Mouse (Mus musculus): ENCODE results near the gene Rab1a.
"Not testable (repeated sequence)": the region's sequence is repeated elsewhere in the genome, so short reads cannot be mapped to it uniquely, and the experiment has no call there.

Rab1a gene

DNA sequence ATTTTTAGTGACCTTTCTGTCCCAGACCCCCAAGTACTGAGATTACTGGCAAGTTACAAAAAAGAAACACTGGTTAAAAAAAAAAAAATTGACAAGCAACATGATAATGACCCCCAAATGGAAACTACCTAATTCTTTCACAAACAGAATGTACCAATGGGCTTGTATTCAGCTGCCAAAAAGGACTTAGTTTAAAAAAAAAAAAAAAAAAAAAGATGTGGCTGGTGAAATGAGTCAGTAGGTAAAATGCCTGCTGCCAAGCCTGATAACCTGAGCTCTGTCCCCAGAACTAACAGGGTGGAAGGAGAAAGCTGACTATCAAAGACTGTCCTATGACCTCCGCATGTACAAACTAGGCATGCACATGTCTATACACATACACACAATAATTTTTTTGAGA, 16.0 kb downstream of the Rab1a start:
- ATAC-seq (ENCODE audit: low TSS enrichment) = no peak

DNA sequence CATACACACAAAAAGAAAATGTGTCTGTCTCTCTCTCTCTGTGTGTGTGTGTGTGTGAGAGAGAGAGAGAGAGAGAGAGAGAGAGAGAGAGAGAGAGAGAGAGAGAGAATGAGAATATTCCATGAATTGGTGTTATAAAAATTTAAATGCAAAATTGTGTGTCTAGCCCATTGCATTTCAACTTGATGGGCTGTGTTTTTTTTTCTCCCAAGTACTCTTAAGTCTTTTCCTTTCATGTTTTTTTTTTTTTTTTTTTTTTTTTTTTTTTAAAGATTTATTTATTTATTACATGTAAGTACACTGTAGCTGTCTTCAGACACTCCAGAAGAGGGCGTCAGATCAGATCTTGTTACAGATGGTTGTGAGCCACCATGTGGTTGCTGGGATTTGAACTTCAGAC, 20.4 kb downstream of the Rab1a start:
- ATAC-seq (ENCODE audit: low TSS enrichment) = not testable (repeated sequence)

DNA sequence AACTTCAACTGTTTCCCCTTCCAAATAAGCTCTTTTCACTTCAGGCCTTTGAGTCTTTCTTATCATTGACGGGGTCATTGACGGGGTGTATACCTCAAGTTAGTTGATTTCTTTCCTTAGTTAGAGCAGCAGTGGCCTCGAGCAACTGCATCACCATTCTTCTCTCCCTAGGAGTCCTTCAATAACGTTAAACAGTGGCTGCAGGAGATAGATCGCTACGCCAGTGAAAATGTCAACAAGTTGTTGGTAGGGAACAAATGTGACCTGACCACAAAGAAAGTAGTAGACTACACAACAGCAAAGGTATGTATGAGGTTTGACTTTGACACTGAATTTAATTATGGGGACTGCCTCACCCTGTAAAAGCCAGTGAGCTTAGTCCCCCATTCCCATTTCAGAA, 23.0 kb downstream of the Rab1a start:
- no peak for ATAC-seq (ENCODE audit: low TSS enrichment)

DNA sequence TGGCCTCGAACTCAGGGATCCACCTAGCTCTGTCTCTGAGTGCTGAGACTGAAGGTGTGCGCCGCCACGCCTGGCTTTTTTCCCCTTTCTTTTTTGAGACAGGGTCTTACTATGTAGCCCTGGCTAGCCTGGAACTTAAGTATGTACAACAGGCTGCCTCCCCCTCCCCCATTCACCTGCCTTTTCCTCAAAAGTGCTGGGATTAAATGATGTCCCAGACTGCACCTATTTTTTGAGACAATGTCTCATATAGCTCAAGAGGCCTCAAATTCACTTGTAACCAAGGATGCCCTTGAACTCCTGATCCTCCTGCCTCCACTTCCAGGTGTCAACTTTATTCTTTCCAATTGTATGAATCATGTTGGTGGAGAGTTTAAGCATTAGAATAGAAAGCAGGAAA, 24.7 kb downstream of the Rab1a start:
- ATAC-seq (ENCODE audit: low TSS enrichment) = no peak

DNA sequence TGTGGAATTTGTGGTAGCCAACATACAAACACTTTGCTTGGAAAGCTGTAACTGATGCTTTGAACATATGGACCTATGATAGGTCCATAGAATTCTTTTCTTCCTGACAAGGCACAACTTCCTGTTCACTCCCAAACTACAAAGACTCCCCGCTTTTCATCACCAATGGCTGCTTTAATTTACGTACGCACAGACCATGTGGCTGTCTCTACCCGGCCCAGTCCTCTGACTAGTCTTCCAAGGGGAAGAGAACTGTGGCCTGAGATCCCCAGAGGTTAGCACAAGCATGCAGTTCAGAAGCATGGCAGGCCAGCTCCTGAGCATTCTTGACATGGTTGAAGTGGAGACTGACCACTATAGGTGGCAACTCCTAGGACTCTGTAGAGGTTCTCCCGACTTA, 27.4 kb downstream of the Rab1a start:
- no peak for ATAC-seq (ENCODE audit: low TSS enrichment)

DNA sequence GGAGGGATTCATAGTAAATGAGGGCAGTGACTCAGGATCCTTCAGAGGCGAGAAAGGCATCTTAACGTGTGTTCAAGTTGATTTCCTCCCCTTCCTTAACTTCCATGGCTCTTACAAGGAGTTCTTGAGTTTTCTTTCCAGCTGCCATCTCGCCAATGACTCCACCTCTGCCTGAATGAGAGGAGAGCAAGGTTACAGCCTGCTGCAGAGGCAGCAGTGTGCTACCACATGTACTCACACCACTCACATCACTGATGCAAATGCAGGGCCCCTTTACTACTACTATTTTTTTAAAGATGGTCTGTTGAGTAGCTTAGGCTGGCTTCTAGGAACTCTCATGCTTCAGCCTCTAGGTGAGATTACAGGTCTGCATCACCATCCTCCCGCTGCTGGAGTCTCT, 28.1 kb downstream of the Rab1a start:
- ATAC-seq (ENCODE audit: low TSS enrichment) = no peak

DNA sequence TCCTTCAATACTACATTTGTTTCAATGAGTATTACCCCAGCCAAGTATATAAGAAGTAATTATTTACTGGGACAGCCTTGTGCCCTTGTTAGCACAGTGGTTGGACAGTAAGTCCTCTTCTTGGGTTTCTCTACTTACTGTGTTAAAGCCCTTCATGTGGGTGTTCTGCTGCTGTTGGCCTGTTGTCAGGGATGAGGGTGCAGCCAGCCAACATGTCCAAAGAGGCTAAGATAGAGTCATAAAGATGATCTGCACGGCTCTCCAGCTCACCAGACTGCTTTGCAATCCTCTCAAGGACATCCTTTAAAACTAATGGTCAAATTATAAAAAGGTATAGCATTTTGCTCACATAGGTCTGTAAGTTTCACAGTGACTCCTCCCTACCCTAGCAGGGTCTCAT, 29.1 kb downstream of the Rab1a start:
- no peak for ATAC-seq (ENCODE audit: low TSS enrichment)

DNA sequence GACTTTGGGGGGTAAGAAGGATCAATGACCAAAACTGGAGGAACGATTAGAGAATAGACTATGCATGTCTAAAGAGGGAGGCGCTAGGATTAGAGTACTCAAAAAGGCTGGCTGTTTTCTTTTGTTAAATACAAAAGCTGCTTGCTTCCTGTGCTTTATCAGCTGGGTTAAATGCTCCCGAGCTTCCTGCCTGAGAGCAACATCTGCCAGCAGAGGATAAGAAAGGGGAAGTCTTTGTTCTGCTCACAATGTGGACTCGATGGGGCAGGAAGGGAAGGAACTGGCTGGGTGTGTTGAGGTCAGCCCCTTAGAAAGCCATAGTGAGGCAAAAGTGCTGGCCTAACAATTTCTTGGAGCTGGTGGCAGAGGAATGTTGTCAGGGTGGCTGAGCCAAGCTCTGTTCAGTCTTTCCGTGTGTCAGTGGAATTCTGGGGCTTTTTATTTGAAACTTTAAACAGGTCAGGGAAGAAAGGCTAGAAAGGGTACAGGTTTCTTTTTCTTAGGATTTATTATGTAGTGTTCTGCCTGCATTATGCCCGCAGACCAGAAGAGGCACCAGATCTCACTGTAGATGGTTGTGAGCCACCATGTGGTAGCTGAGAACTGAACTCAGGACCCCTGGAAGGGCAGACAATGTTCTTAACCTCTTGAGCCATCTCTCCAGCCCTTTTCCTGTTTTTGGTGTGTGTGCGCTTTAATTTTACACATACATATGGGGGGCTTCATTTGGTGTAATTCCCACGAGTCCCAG, 30.1 kb downstream of the Rab1a start:
- peak; percentile 21 for ATAC-seq (ENCODE audit: low TSS enrichment)

DNA sequence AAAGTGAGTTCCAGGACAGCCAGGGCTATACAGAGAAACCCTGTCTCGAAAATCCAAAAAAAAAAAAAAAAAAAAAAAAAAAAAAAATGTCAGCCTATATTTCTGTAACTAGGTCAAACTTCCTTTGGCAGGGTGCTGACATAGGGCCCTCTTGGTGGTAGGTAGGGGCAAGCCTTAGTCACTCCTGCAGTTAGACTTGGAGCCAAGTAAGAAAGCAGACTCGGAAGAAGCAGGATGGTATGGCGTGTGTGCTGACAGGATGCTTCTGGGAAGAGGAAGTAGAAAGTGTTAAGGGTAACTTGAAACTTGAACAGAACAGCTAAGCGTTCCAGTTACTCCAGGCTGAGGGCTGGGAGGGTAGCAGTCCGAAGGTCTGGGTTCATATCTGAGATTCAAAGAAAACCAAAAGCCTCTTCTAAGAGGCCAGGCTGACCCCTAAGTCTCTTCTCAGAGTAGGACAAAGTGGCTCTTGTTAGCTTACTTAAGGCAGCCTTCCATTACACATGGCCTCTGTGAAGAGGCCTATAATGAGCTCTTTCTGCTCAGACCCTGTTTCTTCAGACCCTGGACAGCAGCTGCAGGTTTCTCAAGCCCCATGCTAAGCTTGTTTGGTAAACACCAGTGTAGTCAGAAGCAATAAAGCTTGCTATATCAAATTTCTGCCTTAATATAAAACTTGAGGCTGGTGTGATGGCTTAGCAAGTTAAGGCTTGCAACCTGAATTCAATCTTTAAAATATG, 31.0 kb downstream of the Rab1a start:
- ATAC-seq (ENCODE audit: low TSS enrichment) = no peak

DNA sequence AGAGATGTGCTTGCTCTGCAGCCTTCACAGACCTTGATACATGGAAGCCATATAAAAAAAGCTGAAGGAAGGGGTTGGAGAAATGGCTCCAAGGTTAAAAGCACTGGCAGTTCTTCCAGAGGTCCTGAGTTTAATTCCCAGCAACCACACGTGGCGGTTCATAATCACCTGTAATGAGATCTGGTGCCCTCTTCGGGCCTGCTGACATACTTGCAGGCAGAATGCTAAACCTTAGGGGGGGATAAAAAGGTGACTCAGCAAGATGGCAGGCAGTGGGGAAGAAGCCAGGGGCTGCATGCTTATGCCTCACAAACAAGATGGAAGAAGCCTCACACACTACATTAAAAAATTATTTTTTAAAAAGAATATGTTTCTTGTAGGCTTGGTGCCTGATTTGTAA, 33.0 kb downstream of the Rab1a start:
- ATAC-seq (ENCODE audit: low TSS enrichment) = no peak

DNA sequence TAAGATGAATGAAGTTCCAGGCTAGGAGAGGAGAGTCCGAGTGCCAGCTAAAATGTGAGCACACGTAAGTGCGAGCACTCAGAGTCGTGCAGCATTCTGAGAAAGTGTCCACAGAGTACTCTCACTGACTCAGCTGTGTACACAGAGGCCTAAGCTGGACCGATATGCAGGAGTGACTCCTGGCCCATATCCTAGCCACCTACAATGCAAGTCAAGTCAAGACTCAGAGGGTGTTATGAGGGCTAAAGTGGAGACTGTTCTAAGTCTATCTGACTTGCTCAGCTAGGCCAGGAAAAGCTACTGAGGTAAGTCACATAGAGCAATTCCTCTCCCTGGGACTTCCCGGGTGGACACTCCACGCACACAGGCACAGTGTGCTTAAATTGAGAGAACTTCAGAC, 35.8 kb downstream of the Rab1a start:
- ATAC-seq (ENCODE audit: low TSS enrichment) = peak; percentile 11; the same call in 1 of the 2 replicates

DNA sequence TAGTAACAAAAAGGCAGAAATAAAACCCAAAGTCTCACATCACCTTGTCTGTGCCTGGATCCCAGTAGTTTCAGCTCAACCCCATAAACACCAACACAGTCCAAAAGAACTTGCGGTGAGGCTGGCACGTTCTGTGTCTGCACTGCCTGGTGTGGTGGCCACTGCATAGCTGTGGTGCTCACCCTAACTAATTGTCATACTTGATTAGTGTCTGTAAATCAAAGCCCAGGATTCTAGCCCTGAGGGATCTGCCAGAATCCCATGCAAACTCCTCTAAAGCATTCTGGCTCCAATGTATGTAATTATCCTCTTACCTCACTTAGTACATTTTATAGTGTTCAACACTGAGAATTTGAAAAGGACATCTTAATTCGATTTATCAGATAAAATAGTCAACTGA, 36.7 kb downstream of the Rab1a start:
- ATAC-seq (ENCODE audit: low TSS enrichment) = no peak

DNA sequence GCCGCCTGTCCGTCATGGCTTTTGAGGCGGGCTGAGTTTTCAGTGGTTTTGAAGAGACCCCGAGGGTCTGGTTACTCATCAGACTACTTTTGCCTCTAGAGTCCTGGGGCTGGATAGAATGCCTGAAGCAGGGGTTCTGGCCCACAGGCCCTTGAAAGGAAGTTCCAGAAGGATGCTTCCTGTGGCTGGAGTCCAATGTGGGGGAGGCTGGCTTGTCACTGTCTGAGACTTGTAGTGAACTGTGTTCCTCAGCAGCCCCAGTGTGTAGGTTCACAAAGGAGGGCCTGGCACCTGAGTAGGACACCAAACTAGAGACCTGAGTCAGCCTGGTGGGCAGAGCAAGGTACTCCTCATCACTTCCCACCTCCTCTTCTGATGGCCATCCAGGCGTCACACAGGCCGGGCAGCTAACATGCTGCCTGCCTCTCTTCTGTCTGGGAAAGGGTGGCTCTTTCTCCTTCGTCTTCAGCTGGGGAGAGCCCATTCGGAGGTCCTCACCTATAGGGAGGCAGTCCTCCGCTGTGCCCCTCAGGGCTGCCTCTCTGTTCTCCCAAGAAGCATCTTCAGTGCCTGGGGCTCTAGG, 38.1 kb downstream of the Rab1a start:
- ATAC-seq (ENCODE audit: low TSS enrichment) = peak; percentile 28; the same call in 1 of the 2 replicates

DNA sequence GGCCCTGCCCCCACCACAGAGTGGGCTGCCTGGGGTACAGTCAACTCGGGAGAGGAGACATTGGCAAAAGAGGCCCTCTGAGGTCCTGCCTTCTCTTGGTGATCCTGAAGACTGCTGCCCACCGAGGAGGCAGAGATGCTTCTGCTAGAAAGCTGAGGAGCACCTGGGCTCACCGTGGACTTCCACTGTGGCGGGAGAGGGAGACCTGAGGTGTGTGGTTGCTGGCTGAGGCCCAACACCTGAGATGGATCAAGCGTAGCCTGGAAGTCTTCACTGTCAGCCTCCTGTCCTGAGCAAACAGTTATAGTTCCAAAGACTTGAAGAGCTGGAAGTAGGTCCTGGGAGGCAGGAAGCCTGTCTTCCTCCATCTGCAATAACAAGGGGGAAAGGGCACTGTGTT, 39.1 kb downstream of the Rab1a start:
- no peak for ATAC-seq (ENCODE audit: low TSS enrichment)

DNA sequence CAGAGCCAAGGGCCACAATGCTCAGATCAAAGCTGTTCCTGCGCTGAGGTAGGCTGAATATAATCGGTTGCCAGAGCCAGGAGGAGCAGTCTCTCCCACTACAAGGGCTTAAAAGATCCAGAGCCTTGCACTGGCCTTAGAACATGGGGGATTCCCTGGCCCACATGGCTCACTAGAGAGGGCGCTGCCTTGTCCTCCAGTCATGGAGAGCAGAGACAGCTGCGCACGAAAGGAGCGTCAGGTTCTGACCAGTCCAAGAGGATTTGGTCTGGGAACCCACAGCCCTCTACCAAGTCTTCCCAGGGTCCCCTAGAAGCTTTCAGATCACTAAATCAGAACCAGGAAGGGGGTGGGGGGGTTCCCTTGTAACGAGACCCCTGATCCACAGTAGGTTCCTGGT, 40.1 kb downstream of the Rab1a start:
- no peak for ATAC-seq (ENCODE audit: low TSS enrichment)

DNA sequence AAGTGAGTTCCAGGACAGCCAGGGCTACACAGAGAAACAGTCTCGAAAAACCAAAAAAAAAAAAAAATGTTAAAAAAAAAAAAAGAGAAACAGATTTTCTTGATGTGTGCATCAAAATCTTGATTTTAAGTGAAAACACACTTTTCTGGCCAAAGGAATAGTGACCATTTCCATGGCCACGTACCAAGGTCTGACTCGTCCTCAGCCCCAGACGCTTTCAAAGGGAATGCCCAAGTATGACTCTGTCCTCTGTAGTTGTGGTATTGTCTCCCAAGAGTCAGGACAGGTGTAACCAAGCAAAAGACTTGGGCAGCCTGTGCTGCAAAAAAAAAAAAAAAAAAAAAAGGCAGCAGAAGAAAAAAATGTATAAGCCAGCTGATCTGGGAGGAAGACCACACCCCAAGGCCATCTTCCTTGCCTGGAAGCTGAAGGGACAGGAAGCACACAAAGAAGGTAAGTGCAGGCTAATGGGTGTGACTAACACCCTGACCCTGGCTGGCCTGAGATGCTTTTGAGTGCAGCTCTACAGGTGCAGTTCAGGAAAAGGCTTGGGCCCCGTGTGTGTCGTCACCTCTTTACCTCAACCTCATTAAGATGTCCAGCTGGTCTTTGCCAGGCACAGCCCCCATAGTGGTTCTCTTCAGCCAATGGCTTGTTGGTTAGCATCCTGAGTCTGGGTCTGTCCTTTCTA, 41.3 kb downstream of the Rab1a start:
- ATAC-seq (ENCODE audit: low TSS enrichment) = no peak

DNA sequence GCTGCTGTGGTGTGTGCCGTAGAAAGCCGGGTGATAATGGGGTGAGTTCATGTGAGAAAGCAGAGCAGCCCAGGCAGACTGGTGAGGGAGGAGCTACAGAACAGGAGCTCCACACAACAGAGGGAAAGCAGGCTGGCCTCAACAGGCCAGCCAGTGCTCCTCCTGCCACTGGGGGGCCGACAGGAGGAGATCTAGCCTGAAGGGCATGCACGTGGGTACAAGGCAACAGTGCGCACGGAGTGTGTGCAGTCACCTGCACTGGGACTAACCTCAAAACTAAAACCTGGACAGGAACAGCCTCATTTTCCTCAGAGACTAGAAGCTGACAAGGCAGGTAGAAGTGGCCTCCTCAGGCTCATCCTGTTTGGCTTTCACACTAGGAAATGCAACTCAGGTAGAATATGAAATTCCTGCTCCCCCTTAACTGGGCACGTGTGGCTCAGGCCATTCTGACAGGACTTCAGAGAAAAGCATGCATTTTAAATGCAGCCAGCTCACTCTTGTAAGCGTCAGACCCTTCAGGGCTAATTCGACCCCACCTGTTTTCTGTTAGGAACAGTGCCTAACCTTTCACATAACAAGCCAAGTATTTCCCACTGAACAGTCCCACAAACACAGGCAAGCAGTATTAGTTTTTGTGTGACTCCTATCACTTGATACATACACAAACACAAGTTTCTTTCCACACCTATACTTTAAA, 42.1 kb downstream of the Rab1a start:
- ATAC-seq (ENCODE audit: low TSS enrichment) = 0 out of 2 replicates have a peak, but pooled peaks have one; percentile 18

DNA sequence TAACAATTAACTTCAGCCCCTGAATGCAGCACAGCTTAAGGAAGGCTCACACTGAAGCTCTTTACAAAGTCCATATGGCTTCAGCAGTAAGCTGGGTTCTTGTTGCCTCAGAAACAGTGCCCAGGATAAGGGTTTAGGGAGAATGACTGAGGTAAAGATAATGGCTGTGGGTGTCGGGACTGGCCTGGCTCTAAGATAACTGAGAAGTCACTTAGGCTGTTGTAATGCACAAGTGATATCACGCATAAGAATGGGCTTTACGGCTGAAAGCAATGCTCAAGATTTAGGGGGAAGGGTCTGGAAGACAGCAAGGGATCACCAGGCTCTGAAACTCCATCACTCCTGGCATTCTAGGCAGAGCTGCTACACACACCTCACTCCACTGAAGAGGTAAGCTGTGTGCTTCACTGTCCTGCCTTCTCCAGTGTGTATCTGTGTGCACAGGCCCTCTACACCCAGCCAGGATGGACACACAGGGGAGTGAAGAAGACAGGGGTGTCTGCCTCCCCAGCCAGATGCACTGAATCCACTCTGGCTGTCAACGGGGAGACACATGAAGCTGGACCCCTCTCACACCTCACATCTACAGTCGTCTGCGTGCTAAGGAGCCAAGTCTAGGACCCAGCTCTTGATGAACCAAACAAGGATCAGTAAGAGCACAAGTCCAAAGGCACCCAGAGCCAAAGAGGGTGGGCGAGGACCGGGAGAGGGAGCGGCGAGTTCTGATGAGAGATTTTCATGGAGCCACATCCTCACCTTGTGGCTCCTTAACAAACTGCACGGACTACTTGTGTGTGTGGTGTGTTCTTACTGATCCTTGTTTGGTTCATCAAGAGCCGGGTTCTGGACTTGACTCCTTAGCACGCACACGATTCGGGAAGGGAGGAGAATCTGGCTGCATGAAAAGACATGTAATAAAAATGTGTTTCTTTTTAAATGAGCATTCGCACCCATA, 43.4 kb downstream of the Rab1a start:
- ATAC-seq (ENCODE audit: low TSS enrichment) = no peak

DNA sequence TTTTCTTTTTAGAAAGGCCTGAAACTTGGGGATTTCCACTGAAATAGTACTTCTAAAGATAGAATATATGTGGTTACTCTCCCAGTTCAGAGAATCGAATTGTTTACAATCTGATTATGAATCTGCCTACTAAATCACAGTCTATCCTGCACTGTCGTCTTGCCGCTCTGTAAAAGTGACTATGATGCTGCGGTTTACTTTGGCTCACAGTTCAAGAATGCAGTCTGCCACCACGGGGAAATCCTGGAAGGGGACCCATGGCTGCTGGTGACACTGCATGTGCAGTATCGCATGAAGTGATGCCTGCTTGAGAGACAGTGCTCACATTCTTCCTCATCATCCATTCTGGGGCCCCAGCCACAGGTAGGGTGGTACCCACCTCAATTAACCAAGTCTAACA, 44.1 kb downstream of the Rab1a start:
- no peak for ATAC-seq (ENCODE audit: low TSS enrichment)

DNA sequence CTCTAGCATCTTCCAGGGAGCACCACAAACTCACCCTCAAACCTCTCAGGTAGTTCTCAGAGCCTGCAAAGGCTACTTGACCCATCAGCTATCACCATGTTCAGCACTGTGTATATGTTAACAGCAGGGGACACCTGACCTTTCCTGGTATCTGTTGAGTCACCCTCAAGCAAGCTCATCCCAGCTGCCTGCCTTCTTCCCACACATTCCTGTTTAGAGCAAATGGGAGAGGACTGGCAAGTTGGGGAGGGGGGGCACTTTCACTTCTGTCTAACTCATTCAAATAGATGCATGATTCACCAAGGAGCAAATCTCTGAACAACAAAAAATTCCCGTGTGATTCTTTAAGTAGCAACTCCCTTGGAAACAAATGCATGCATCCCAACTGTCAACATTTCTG, 45.4 kb downstream of the Rab1a start:
- ATAC-seq (ENCODE audit: low TSS enrichment) = no peak; the same call in 1 of the 2 replicates

All from frontal cortex, adult (tissue).